13 mouse cellular contexts compared by ENCODE assay signal in the genomic region with DNA sequence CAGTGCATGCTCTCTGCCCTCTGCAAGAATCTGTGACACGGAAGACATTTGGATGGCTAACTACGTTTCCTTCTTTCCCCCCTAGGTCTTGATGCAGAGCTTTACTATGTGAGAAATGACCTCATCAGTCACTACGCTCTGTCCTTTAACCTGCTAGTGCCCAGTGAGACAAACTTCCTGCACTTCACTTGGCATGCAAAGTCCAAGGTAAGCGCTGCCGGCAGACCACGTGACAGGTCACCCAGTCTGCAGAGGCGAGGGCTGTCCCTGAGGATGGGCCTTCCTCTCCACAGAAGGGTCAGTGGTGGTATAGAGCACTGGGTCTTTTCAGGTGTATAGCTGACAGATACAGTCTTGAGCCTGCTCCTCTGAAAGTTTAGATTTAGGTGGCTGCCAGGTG. TPM values are rescaled to one million over a fixed set of nuclear protein-coding genes. Genes with fewer than 3 reads are reported as not detected.
DNase-seq lines count a peak whose midpoint lies in the region; ATAC-seq and TF ChIP-seq lines count a peak whose summit lies in the region.
"Had no signal": no experiment of that assay in that cellular context is flagged by ENCODE, and none has a peak within 500 bp of the region (broad histone marks: within the 10 kb centered on the region; RNA-seq: fewer than 3 reads in every experiment).

No protein-coding gene starts in this region.

- no peak for TF ChIP-seq CTCF in MEL (IDR thresholded peaks at IDR 0.05 in 2 of 3, conservative IDR thresholded peaks at IDR 0.05 in 1 of 3; ENCODE audit: control insufficient read depth in 1 of 3, insufficient read depth in 1 of 3, low read depth in 2 of 3, low read length in 3 of 3, poor library complexity in 1 of 3, severe bottlenecking in 1 of 3)
- TF ChIP-seq CTCF in intestine, postnatal 0 days (IDR thresholded peaks at IDR 0.05; ENCODE audit: low read depth) = no peak

- no peak for TF ChIP-seq POLR2A in MEL (IDR thresholded peaks at IDR 0.05; ENCODE audit: control insufficient read depth in 1 of 2, insufficient read depth in 1 of 2, low read depth in 1 of 2, low read length in 2 of 2, poor library complexity in 1 of 2)

- no peak for TF ChIP-seq RAD21 in MEL (IDR thresholded peaks at IDR 0.05; ENCODE audit: low read depth, low read length)

- H3K9ac ChIP-seq in heart, embryonic 14.5 days (ENCODE audit: low read length) = peak overlapping the region; percentile 42; the same call in 1 of the 2 replicates
- no peak overlapping the region for H3K9ac ChIP-seq in MEL (ENCODE audit: control insufficient read depth, low read depth, low read length, poor library complexity, severe bottlenecking)
- no peak overlapping the region for H3K9ac ChIP-seq in intestine, postnatal 0 days (ENCODE audit: low read depth, low read length)
- H3K9ac ChIP-seq in midbrain, embryonic 16.5 days (ENCODE audit: low read depth, low read length) = no peak overlapping the region
- H3K9ac ChIP-seq in hindbrain, embryonic 12.5 days = no peak overlapping the region

- peak overlapping the region in 1 of 2 experiments; percentile 75; a peak in 2 of 4 replicates for H3K27ac ChIP-seq in heart, embryonic 14.5 days (replicated peaks in 1 of 2; ENCODE audit: control insufficient read depth in 1 of 2, insufficient read depth in 1 of 2, low read depth in 2 of 2, low read length in 2 of 2)
- peak overlapping the region; percentile 82; the same call in 1 of the 2 replicates for H3K27ac ChIP-seq in MEL (ENCODE audit: control insufficient read depth, low read depth, low read length)
- H3K27ac ChIP-seq in intestine, postnatal 0 days (ENCODE audit: low read depth, low read length) = peak overlapping the region; percentile 80
- no peak overlapping the region for H3K27ac ChIP-seq in midbrain, embryonic 16.5 days (ENCODE audit: low read length)
- no peak overlapping the region for H3K27ac ChIP-seq in hindbrain, embryonic 12.5 days

- DNase-seq in heart, adult 9 months (ENCODE audit: low spot score in 2 of 2) = no peak
- no peak for DNase-seq in MEL (ENCODE audit: low read depth, low spot score)
- peak; percentile 68 for DNase-seq in kidney, postnatal 14 days
- DNase-seq in gastrocnemius, adult 8-10 months (ENCODE audit: low spot score in 2 of 2) = no peak
- DNase-seq: lung, adult 18-20 months; right cerebral cortex, postnatal 4 days; thymus, postnatal 36 days had no signal

- peaks cover 7% of the 10 kb centered on the region for H3K36me3 ChIP-seq in heart, embryonic 14.5 days (ENCODE audit: control insufficient read depth, insufficient read depth, low read length)
- peaks cover 2 to 56% of the 10 kb centered on the region in 2 experiments; a peak in 3 of 4 replicates for H3K36me3 ChIP-seq in MEL (ENCODE audit: control insufficient read depth in 1 of 2, insufficient read depth in 2 of 2, low read length in 2 of 2)
- H3K36me3 ChIP-seq in intestine, postnatal 0 days (ENCODE audit: control insufficient read depth, insufficient read depth) = peaks cover 12% of the 10 kb centered on the region
- no peaks in the 10 kb centered on the region; the same call in 1 of the 2 replicates for H3K36me3 ChIP-seq in midbrain, embryonic 16.5 days (ENCODE audit: control insufficient read depth, insufficient read depth, low read length)
- peaks cover 4% of the 10 kb centered on the region; the same call in 1 of the 2 replicates for H3K36me3 ChIP-seq in hindbrain, embryonic 12.5 days

- H3K79me2 ChIP-seq in MEL (ENCODE audit: control insufficient read depth, insufficient read depth, low read length, poor library complexity) = peaks cover 15% of the 10 kb centered on the region

- no peak overlapping the region for H3K4me3 ChIP-seq in heart, embryonic 14.5 days (ENCODE audit: control insufficient read depth in 1 of 2, insufficient read depth in 1 of 2, low read depth in 1 of 2, low read length in 2 of 2)
- no peak overlapping the region for H3K4me3 ChIP-seq in MEL (ENCODE audit: control insufficient read depth in 1 of 2, insufficient read depth in 1 of 2, low read depth in 2 of 2, low read length in 2 of 2)
- H3K4me3 ChIP-seq in intestine, postnatal 0 days (ENCODE audit: low read depth, low read length) = no peak overlapping the region
- H3K4me3 ChIP-seq in midbrain, embryonic 16.5 days (ENCODE audit: low read depth, low read length) = no peak overlapping the region
- H3K4me3 ChIP-seq in hindbrain, embryonic 12.5 days = no peak overlapping the region

- no peak for ATAC-seq in heart, embryonic 14.5 days (ENCODE audit: insufficient number of reproducible peaks, insufficient read depth, low FRiP score, low read depth)
- peak; percentile 73 for ATAC-seq in intestine, postnatal 0 days
- ATAC-seq in midbrain, embryonic 16.5 days = no peak
- ATAC-seq in hindbrain, embryonic 12.5 days (ENCODE audit: low FRiP score) = no peak
- ATAC-seq: inflammation-experienced regulatory T-cells, adult 6 months had no signal

- H3K4me1 ChIP-seq in heart, embryonic 14.5 days (ENCODE audit: control insufficient read depth in 2 of 2, insufficient read depth in 2 of 2, low read length in 2 of 2) = peaks cover 38 to 58% of the 10 kb centered on the region in 2 experiments
- peaks cover 15 to 47% of the 10 kb centered on the region in 2 experiments for H3K4me1 ChIP-seq in MEL (ENCODE audit: control insufficient read depth in 1 of 2, insufficient read depth in 2 of 2, low read length in 2 of 2)
- H3K4me1 ChIP-seq in intestine, postnatal 0 days (replicated peaks; ENCODE audit: control insufficient read depth, insufficient read depth, low read length) = peaks cover 6% of the 10 kb centered on the region; the same call in 1 of the 2 replicates
- H3K4me1 ChIP-seq in midbrain, embryonic 16.5 days (ENCODE audit: control insufficient read depth, insufficient read depth, low read length) = peaks cover 12% of the 10 kb centered on the region
- peaks cover 34% of the 10 kb centered on the region for H3K4me1 ChIP-seq in hindbrain, embryonic 12.5 days

- H3K9me3 ChIP-seq in heart, embryonic 14.5 days (ENCODE audit: control insufficient read depth, low read length) = peaks cover 4% of the 10 kb centered on the region; the same call in 1 of the 2 replicates
- H3K9me3 ChIP-seq in MEL (replicated peaks; ENCODE audit: insufficient read depth, low read length) = no peaks in the 10 kb centered on the region
- no peaks in the 10 kb centered on the region for H3K9me3 ChIP-seq in intestine, postnatal 0 days (ENCODE audit: control insufficient read depth)
- H3K9me3 ChIP-seq in midbrain, embryonic 16.5 days (replicated peaks; ENCODE audit: control insufficient read depth, low read length, poor library complexity, severe bottlenecking) = no peaks in the 10 kb centered on the region
- no peaks in the 10 kb centered on the region for H3K9me3 ChIP-seq in hindbrain, embryonic 12.5 days (replicated peaks)

- H3K4me2 ChIP-seq in heart, embryonic 14.5 days (ENCODE audit: low read length) = no peak overlapping the region
- H3K4me2 ChIP-seq in intestine, postnatal 0 days (replicated peaks; ENCODE audit: low read depth) = 0 out of 2 replicates have a peak overlapping the region, but pooled peaks have one; percentile 30
- no peak overlapping the region for H3K4me2 ChIP-seq in midbrain, embryonic 16.5 days (ENCODE audit: low read length)
- no peak overlapping the region for H3K4me2 ChIP-seq in hindbrain, embryonic 12.5 days (replicated peaks)
- H3K4me2 ChIP-seq: midbrain, embryonic 11.5 days had no signal

- WGBS in heart, embryonic 14.5 days = 62% methylated on average over 7 of the region's 7 CpGs
- WGBS in intestine, postnatal 0 days = 32% methylated on average over 7 of the region's 7 CpGs
- 85% methylated on average over 7 of the region's 7 CpGs for WGBS in midbrain, embryonic 16.5 days
- 84% methylated on average over 7 of the region's 7 CpGs for WGBS in hindbrain, embryonic 12.5 days

- no peak for TF ChIP-seq EP300 in MEL (IDR thresholded peaks at IDR 0.05; ENCODE audit: low read depth in 1 of 2, low read length in 2 of 2)

- no peaks in the 10 kb centered on the region for H3K27me3 ChIP-seq in heart, embryonic 14.5 days (ENCODE audit: control insufficient read depth, insufficient read depth, low read length)
- no peaks in the 10 kb centered on the region for H3K27me3 ChIP-seq in MEL (ENCODE audit: control insufficient read depth in 1 of 2, insufficient read depth in 2 of 2, low read length in 2 of 2)
- no peaks in the 10 kb centered on the region for H3K27me3 ChIP-seq in intestine, postnatal 0 days (replicated peaks; ENCODE audit: control insufficient read depth, insufficient read depth, low read length)
- no peaks in the 10 kb centered on the region for H3K27me3 ChIP-seq in midbrain, embryonic 16.5 days (ENCODE audit: control insufficient read depth, insufficient read depth, low read depth, low read length)
- H3K27me3 ChIP-seq in hindbrain, embryonic 12.5 days = no peaks in the 10 kb centered on the region

TF ChIP-seq in MEL, 35 proteins besides CTCF, POLR2A, EP300 and RAD21 (continues in another document):
- TF ChIP-seq ZMIZ1 (IDR thresholded peaks at IDR 0.05; ENCODE audit: low read depth, low read length) (no peak), TCF12 (IDR thresholded peaks at IDR 0.05; ENCODE audit: low read depth, low read length) (no peak), NRF1 (IDR thresholded peaks at IDR 0.05; ENCODE audit: insufficient read depth, low read depth, low read length, poor library complexity, severe bottlenecking) (no peak), POLR2AphosphoS2 (IDR thresholded peaks at IDR 0.05; ENCODE audit: low read length) (no peak), ETS1 (IDR thresholded peaks at IDR 0.05; ENCODE audit: low read depth, low read length) (no peak), ZC3H11A (IDR thresholded peaks at IDR 0.05; ENCODE audit: low read depth, low read length) (no peak), MXI1 (IDR thresholded peaks at IDR 0.05; ENCODE audit: low read depth, low read length) (no peak), ZNF384 (IDR thresholded peaks at IDR 0.05; ENCODE audit: low read depth, low read length) (no peak), SIN3A (IDR thresholded peaks at IDR 0.05; ENCODE audit: low read length) (no peak), NELFE (IDR thresholded peaks at IDR 0.05; ENCODE audit: low read depth, low read length) (no peak), POLR2AphosphoS5 (IDR thresholded peaks at IDR 0.05; ENCODE audit: borderline replicate concordance, low read depth, low read length) (no peak), RCOR1 (IDR thresholded peaks at IDR 0.05; ENCODE audit: low read depth, low read length) (no peak)

RNA-seq across cellular contexts. Expression of gene Ryk, which starts 27.1 kb away (rescaled TPM):
- 28.3 and 43.0 TPM in 2 replicates for polyA plus RNA-seq in heart, embryonic 14.5 days (2014; fragmentation: Nextera tagmentation; extraction: Ambion mirVana)
- total RNA-seq in MEL (2012; rRNA removed) = 43.8 and 46.0 TPM in 2 replicates
- polyA plus RNA-seq in MEL (2012; ENCODE audit: insufficient read depth in 1 of 2, insufficient read length in 2 of 2, low read depth in 1 of 2, low replicate concordance in 2 of 2, missing spikeins in 1 of 2) = 10 to 100 TPM; 46.4 to 47.3 TPM
- polyA plus RNA-seq in intestine, postnatal 0 days (2015; fragmentation: Nextera tagmentation; extraction: Ambion mirVana) = 22.3 and 23.9 TPM in 2 replicates
- 10.7 and 11.5 TPM in 2 replicates for polyA plus RNA-seq in midbrain, embryonic 16.5 days (2015; fragmentation: Nextera tagmentation; extraction: Ambion mirVana)
- total RNA-seq in gastrocnemius, adult 8-10 months (2022) = 10 to 100 TPM; 51.3 to 60.1 (median 53.4) TPM
- 18.2 and 18.3 TPM in 2 replicates for polyA plus RNA-seq in hindbrain, embryonic 12.5 days (2016; fragmentation: Nextera tagmentation; extraction: Ambion mirVana)

Comparison
In these comparisons a context has a peak if more than half of its experiments do, and no peak if none do; other contexts are left out.
1. H3K27ac ChIP-seq: peak in MEL (single experiment) and intestine, postnatal 0 days (single experiment); none in midbrain, embryonic 16.5 days (single experiment) and hindbrain, embryonic 12.5 days (single experiment).